Mouse (Mus musculus): Measurements from ENCODE around the gene Cyp1a2.

Gene Cyp1a2

DNA sequence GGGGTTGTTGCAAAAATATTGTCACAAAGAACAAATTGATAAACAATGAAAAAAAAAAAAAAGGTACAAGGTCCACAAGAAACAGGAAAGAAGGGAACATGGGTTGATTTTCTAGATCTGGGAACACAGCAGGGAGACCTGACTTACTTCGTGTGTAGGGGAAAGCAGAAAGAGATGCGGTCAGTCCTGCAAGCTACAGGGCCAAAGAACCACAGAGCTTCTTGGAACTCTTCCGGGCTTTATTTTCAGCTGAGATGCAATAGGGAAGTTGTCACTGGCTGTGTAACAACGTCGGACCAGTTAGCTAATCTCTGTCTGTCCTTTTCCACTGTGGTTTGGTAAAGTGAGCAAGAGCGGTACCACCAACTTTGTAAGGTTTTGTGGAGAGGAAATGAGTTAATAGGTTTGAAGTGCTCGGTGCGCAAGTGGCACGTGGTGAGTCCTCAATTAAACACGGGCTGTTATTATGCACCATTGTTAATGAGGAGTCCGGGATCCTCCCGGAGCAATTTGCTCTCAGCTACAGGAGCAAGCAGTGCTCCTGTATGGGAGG, 36.9 kb downstream of the Cyp1a2 start:
- no peak for DNase-seq (ENCODE audit: low read depth, low spot score)

DNA sequence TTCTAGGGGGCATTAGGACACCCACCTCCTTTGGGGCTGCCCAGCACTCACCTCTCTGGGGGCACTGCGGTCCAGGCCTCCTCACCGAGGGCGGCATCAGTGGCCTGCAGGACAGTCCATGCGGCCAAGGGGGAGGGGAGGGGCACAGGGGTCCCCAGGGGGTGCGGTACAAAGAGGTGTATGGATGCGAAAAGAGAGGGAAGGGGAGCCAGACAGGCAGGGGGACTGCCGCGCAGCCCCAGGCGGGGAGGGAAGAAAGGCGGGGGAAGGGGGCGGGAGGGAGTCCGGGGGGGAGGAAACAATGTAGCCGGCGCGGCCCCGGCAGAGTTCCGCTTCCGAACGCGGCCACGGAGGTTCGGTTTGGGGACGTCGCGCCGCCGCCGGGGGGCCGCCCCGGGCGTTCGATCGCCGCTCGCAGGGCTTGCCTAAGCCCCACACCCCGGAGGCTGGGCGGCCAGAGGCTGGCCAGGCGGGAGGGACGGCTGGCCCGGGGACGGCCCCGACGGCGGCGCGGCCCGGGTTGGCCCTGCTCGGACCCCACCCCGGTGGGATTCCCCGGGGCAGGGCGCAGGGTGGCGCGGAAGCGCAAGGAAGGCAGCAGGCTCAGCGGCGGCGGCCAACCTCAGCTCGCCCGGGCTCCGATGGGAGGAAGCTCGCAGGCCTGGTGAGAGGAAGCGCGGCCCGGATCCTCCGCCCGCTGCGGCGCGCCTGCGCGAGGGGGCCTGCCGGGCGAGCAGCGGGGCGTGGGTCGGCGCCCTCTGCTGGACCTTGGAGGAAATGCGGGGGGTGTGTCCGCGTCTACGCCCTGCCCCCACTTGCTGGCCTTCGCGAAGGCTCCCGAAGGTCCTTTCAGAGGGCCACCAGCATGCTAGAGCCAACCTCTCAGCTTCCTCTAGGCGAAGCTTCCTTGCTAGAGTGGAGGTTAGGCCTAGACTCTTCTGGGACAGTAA, 38.3 kb downstream of the Cyp1a2 start:
- DNase-seq (ENCODE audit: low read depth, low spot score), result peak; percentile 83

DNA sequence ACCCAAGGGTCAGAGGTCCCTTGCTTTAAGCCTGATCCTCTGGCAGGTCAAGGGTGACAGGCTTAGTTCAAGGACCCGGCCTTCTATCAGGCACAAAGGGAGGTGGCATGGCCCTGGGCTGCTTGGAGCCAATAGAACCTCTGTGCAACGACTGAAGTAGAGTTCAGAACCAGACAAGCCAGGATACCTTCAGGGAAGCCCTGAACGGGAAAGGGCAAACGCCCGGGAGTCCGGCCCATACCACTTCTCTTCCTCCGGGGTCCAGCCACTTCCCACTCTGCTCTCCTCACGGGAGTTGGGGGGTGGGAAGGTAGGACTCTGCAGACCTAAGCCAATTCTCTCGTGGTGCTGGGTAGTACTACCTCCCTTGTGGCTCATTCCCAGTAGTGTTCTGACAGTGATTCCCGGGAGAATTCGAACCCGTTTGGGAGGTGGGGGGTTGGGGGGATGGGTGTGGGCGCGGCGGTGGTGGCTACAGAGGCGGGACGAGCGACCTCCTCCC, 39.0 kb downstream of the Cyp1a2 start:
- DNase-seq (ENCODE audit: low read depth, low spot score), result peak; percentile 42

DNA sequence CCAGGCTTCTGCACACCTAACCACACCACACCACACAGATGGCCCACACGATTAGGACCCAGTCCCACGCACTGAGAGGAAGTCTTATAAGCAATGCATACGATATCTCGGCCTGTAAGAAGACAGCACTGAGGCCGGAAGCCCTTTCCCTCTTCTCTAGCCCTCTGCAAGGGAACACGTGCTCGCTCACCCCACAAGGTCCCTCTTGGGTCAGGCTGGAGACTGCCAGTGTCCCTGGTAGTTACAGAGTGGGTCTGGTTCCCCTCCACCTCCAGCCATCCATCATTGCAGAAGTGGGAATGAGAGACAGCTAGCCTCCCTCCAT, 39.7 kb downstream of the Cyp1a2 start:
- DNase-seq (ENCODE audit: low read depth, low spot score), result no peak

GRCm38 (mm10) chr9:57643169-57643855, 40.2 kb downstream of the Cyp1a2 start:
- no peak for DNase-seq (ENCODE audit: low read depth, low spot score)

DNA sequence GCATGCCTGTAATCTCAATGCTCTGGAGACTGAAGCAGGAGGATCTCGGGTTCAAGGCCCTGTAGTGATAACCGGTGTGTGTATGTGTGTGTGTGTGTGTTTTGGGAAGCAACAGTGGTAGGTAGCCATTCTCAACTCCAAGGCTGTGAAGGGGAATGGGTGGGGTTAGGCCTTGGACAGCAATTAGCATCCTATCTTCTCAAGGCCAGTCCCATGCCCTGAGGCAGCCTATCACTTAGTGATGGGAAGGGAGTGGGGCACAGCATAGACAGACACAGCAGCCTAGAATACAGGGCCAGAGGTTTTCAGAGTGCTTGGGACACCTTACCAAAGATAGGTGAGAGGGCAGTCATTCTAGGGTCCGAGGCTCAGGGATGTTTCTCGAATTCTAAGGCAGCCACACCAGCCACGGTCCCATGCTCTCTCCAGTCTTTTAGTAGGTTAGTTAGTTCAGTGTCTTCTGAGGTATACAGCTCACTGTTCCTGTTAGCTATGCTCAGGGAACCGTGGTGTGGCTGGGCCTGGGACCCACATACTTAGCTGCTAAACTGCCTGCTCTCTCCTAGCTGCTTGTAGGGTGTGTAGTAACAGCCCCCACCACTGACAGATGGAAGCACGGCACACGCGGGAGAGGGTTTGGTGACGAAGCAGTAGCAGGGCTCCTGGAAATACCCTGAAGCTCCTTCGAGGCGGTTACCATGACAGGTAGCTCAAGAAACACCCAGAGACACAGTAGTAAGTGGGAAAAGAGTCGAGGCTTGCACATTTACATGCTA, 41.5 kb downstream of the Cyp1a2 start:
- DNase-seq (ENCODE audit: low read depth, low spot score), result no peak

DNA sequence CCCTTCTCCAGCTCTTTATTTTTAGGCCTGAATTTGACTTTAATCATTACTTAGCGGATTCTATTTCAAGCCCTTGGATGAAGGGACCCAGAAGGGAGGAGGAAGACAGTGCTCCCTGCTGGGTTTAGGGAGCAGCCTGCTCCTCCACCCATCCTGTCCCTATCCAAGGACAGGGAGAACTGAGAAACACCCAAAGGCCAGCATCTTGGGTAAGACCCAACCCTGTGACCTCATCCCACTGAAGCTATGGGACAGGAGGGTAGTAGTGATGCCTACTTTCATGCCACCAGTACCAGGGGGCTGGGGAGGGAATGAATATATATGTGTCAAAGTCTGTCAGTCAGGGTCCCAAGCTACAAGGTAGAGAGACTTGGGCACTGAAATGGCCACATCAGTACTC, 42.5 kb downstream of the Cyp1a2 start:
- no peak for DNase-seq (ENCODE audit: low read depth, low spot score)

DNA sequence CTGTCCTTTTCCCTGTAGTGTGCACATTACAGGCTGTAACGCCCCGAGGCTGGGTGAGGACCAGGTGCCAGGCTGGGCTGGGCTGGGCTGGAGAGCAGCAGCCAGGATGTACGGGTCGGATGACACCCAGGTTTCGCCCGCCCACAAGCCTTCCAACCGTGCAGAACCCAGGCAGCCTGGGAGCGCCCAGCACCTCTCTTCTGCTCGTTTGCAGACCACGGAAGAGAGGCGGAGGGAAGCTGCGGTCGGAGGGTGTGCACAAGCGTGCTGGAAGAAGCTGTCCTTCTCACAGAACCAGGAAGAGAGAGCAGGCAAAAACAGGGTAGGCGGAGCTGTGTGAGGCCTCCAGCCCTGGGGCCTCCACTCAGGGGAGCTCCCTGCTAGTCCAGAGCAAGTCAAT, 43.1 kb downstream of the Cyp1a2 start:
- DNase-seq (ENCODE audit: low read depth, low spot score), result peak; percentile 83

GRCm38 (mm10) chr9:57639661-57640328, 43.7 kb downstream of the Cyp1a2 start:
- no peak for DNase-seq (ENCODE audit: low read depth, low spot score)

GRCm38 (mm10) chr9:57638651-57639459, 44.6 kb downstream of the Cyp1a2 start:
- no peak for DNase-seq (ENCODE audit: low read depth, low spot score)

DNA sequence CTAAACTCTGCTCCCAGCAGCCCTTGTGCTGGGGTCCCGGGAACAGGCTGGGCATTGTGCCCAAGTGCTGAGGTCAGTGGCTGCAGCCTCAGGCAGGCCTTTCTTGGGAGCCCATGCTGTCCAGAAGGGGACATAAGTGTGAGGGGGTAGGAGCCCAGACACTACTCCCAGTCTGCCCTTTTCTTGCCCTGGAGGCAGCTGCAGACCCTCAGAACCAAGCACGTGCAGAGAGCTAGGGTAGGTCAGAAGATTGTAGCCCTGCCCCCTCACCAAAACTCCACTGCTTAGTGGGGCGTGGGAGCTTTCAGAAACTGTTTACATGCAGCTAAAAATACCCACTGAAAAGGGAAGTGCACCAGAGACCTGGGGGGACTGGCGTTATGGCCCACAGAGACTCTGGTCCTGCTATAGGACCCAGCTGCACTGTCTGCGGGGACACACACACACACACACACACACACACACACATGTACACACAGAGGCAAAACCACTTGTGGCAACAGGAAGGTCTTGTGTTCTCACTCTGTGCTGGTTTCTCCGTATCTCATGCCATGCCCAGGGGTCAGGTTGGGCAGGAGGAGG, 45.7 kb downstream of the Cyp1a2 start:
- peak; percentile 86 for DNase-seq (ENCODE audit: low read depth, low spot score)

DNA sequence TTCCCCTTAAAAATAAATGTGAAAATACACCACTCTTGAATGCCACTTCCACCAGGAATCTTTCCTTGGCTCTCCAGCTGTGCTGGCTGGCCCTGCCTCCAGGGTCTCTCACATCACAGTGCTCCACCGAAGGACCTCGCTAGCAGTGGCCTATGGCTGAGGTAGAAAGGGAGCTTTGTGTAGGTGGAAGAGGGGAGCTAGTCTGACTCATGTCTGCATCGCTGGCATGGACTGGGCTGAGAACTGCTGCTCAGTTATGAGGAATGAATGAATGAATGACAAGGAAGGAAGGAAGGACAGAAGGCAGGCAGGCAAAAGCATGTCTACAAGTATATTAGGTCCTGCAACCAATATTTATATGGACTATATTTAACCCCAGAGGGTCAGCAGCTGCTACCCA, 46.2 kb downstream of the Cyp1a2 start:
- peak; percentile 84 for DNase-seq (ENCODE audit: low read depth, low spot score)

DNA sequence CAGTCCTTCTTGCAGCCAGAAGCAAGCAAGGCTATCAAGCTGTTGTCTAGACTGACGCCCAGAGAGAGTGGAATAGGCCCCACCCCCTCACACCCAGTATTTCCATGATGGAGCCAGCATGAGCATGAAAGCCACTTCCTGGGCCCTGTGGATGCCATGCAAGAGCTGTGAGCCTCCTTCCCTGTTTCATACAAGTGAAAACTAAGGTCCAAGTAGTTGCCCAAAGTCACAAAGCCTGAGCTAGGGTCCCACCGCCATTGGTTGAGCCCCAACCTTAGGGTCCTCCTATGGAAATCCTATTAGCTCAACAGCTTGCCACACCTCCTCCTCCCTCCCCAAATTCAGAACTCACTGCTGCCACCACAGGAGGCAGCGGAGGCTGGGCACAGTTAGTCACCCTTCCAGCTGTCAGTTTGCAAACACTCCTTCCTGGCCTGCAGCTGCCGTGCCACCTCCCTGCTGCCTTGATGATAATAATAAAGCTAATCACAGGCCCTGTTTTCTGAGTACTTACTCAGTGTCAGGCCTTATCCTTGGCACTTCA, 50.0 kb downstream of the Cyp1a2 start:
- peak; percentile 68 for DNase-seq (ENCODE audit: low read depth, low spot score)

DNA sequence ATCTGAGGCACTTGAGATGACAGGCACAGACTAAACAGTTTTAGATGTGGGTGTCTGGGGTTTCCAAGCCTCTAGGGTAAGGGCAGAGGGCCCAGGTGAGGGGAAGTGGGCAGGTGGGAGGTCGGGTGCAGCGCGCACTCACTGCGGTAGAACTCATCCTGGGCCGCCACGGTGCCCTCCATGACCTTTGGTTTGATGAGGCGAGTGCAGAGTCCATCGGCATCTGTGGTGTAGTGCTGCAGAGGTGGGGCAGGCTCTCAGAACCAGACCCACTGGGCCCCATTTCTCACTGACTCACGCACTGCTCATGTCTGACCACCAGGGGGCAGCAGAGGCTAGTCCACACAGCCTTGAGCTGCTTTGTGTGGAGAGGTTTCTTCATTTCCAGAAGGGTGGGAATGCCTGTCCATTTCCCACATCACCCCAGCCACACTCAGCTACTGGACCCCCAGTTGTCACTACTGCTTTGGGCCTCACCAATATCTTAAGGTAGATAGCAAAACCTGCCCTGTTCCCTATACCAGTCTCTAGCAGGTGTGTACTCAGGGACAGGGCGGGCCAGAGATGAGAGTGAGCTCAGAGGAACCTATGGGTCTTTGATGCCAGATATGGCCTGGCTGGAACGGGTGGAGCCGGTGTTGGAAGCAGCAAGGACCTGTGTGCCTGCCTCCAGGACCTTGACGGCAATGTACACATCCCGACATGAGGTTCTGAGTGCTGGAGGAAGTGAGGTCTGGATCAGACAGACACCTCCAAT, 54.2 kb downstream of the Cyp1a2 start:
- DNase-seq (ENCODE audit: low read depth, low spot score), result peak; percentile 86

DNA sequence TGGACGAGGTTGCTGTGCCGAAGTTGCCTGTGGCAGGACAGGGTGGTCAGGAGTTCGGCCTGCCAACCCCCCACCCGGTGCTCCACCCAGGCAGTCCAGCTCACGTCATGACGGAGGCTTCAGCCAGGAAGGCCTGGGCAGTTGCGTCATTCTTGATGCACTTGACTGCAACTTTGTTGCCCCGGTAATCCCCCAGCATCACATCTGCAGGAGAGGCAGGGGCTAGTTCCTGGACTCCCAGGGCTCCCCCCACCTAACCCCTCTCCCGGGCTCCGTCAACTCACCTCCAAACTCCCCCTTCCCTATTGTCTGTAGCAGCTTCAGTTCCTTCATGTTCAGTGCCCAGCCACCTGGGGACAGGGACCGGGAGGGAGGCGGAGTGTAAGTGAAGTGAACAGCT, 54.8 kb downstream of the Cyp1a2 start:
- DNase-seq (ENCODE audit: low read depth, low spot score), result no peak

GRCm38 (mm10) chr9:57627892-57628291, 55.6 kb downstream of the Cyp1a2 start:
- no peak for DNase-seq (ENCODE audit: low read depth, low spot score)

GRCm38 (mm10) chr9:57627191-57627590, 56.3 kb downstream of the Cyp1a2 start:
- no peak for DNase-seq (ENCODE audit: low read depth, low spot score)

Data from 3T3-L1 (cell line).